Mouse (Mus musculus) c-Kit-positive CD71-positive TER-119-positive erythroid progenitor cells, embryonic 14.5 days (primary cell): Measurements from ENCODE around the gene Slc41a2.

Source experiments
- DNase-seq: peaks from one replicate; pipeline ENCODE4 v3.0.0-alpha.2; 2013; ENCODE audit warnings: low spot score

Slc41a2 gene

DNA sequence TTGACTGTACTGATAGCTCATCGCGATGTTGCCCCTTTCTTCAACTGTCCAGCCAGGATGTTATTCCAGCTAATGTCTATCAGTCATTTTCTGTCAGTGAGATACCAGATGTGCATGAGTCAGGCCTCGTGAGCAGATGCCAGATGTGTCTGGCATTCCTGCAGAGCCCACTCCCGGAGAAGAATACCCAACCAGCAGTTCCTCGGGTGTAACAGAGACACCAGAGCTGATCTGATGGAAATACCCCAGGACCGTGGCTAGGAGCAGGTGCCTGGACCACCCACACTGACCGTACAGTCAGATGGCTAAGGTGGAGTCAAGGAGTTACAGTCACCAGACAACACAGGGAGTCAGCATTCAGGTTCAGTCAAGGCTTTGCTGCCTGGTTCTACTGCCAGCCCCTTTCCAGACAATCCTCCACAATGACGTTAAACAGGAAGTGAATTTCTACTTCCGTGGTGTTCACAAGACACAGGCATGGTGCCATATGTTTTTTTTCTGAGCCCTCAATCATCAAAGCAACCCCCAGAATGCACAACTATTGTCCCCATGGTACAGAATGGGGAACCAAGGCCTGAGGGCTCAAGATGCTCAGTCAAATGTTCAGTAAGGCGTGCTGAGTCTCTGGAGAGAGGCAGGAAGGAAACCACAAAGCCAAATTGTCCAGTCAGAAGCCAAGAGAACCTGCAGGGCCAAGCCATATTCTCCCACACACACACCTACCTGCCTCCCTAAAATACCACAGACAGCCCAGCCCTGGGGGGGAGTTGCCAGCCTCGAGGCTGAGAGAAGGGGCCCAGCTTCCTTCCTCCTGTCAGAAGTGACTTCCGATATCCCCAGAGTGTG lies 153.8 kb downstream of the Slc41a2 start:
- no peak for DNase-seq

DNA sequence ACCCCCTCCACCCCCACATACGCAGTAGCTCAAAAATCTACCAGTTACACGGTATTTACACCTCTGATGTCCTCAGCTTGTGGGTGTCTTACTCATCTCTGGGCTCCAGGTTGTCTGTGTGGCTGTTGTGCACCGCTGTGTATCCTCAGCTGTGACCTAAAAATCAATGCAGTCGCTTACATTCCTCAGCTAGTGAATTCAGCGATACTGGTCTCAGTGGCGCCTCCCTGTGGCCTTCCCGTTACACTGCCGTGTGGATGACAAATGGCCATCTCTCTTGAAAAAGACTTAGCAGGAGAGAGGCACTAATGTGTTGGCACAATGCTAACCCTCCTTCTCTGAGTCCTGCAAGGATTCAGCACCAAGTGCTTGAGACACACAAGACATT lies 155.1 kb downstream of the Slc41a2 start:
- peak; percentile 48 for DNase-seq

- no peak for DNase-seq
Measured at GRCm38 (mm10) chr10:83181831-83182572, 155.7 kb downstream of the Slc41a2 start.
